Mouse (Mus musculus) forebrain, embryonic 13.5 days (tissue): ENCODE results near the gene Actn1. TPM values are rescaled to one million over a fixed set of nuclear protein-coding genes. Genes with fewer than 3 reads are reported as not detected.

ENCODE experiments used
- ATAC-seq: fragments of 200-750 bp; cut with Nextera tagmentation; 2 replicates; pipeline ENCODE4 v1.8.0; 2017
- H3K27ac ChIP-seq: fragments of 300-500 bp; sonication (generic); 2 replicates; pipeline ENCODE4 v1.5.1; 2015; ENCODE audit warnings: inconsistent platforms, mild to moderate bottlenecking, moderate library complexity
- H3K27me3 ChIP-seq: fragments of 300-500 bp; sonication (generic); 2 replicates; pipeline ENCODE4 v1.6.1; 2015; ENCODE audit warnings: mild to moderate bottlenecking, inconsistent platforms
- H3K36me3 ChIP-seq: fragments of 300-500 bp; sonication (generic); 2 replicates; pipeline ENCODE4 v1.6.1; 2015; ENCODE audit warnings: mild to moderate bottlenecking, inconsistent platforms; ENCODE audit not compliant: poor library complexity, severe bottlenecking
- H3K4me1 ChIP-seq: fragments of 300-500 bp; sonication (generic); 2 replicates; pipeline ENCODE4 v1.6.1; 2015; ENCODE audit warnings: inconsistent platforms
- H3K4me2 ChIP-seq: fragments of 300-500 bp; sonication (generic); 2 replicates; pipeline ENCODE4 v1.6.1; 2015; ENCODE audit warnings: inconsistent platforms, mild to moderate bottlenecking, moderate library complexity
- H3K4me3 ChIP-seq: fragments of 300-500 bp; sonication (generic); 2 replicates; pipeline ENCODE4 v1.5.1; 2015; ENCODE audit warnings: mild to moderate bottlenecking, inconsistent platforms
- H3K9ac ChIP-seq: fragments of 300-500 bp; sonication (generic); 2 replicates; pipeline ENCODE4 v1.6.1; 2015; ENCODE audit warnings: mild to moderate bottlenecking, inconsistent platforms
- H3K9me3 ChIP-seq: fragments of 300-500 bp; sonication (generic); replicated peaks from 2 replicates; pipeline ENCODE4 v1.6.1; 2016; ENCODE audit warnings: inconsistent platforms
- WGBS: fragments of 180-500 bp; shearing (Covaris S2); methylation state at CpG from one replicate; pipeline ENCODE4 v1.1.7; 2015; 5-methylcytosine and 5-hydroxymethylcytosine counted together
- polyA plus RNA-seq: library from polyadenylated mRNA; unstranded; fragments of >200 nt; fragmentation: Nextera tagmentation; extraction: Ambion mirVana; gene quantifications from 2 replicates; pipeline ENCODE4 v1.2.1, GENCODE M21; 2015

Actn1 gene
- polyA plus RNA-seq, 1 experiment from 2014 or later, result 9.3 TPM

GRCm38 (mm10) chr12:80251978-80252377 is 8.2 kb downstream of the Actn1 start:
- no peak for ATAC-seq
- no peaks in the 10 kb centered on the region for H3K36me3 ChIP-seq
- H3K4me2 ChIP-seq, result no peak overlapping the region
- no peak overlapping the region for H3K4me3 ChIP-seq
- peaks cover 8% of the 10 kb centered on the region; the same call in 1 of the 2 replicates for H3K4me1 ChIP-seq
- H3K27ac ChIP-seq, result no peak overlapping the region
- 57% methylated on average over 2 of the region's 2 CpGs for WGBS
- no peak overlapping the region for H3K9ac ChIP-seq
- no peaks in the 10 kb centered on the region for H3K9me3 ChIP-seq
- no peaks in the 10 kb centered on the region for H3K27me3 ChIP-seq

DNA sequence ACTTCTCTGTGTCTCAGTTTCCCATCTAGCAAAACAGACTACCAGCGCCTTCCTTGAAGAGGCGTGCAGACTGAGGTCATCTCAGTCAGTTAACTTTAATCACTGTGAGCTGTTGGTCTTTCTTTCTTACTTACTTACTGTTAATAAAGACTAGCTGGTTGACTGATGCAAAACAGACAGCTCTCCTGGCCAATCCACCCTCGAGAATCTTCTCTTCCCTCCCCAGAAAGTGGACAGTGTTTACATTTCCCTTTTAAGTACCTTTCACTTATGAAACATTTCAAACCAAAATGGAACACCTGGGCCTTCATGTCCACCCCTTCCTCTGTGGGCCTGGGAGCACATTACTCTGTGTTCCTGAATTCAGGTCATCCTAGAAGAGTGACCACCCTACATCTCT is 8.6 kb downstream of the Actn1 start:
- H3K27me3 ChIP-seq, result no peaks in the 10 kb centered on the region
- 75% methylated on average over 3 of the region's 3 CpGs for WGBS
- H3K4me2 ChIP-seq, result no peak overlapping the region
- no peaks in the 10 kb centered on the region for H3K9me3 ChIP-seq
- H3K36me3 ChIP-seq, result no peaks in the 10 kb centered on the region
- no peak overlapping the region for H3K4me3 ChIP-seq
- ATAC-seq, result no peak
- H3K27ac ChIP-seq, result no peak overlapping the region
- H3K4me1 ChIP-seq, result peaks cover 12% of the 10 kb centered on the region; the same call in 1 of the 2 replicates
- no peak overlapping the region for H3K9ac ChIP-seq

DNA sequence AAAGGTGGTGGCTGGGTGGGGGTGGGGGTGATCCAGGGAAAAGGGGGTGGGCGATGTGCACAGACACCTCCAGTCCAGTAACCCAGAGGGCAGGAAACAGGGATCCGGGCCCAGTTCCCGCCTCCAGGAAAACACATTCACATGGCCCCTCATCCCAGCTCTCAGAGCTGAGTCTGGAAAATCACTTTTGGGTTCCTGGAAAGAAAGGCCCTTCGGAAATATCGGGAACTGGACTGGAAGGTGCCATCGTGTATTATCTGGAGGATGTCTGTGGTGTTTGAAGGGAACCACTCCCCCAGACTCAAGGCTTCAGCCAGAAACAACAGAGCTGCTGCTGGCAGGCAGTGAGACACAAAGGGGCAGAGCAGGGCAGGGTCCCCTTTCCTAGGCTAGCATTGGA is 10.6 kb downstream of the Actn1 start:
- 60% methylated on average over 6 of the region's 6 CpGs for WGBS
- Histone ChIP-seq H3K9ac (no peak overlapping the region), H3K4me1 (peaks cover 12% of the 10 kb centered on the region; the same call in 1 of the 2 replicates), H3K4me3 (no peak overlapping the region), H3K9me3 (no peaks in the 10 kb centered on the region), H3K27me3 (no peaks in the 10 kb centered on the region), H3K4me2 (no peak overlapping the region), H3K36me3 (no peaks in the 10 kb centered on the region), H3K27ac (no peak overlapping the region)
- no peak for ATAC-seq

GRCm38 (mm10) chr12:80247067-80247466 is 13.1 kb downstream of the Actn1 start:
- no peak for ATAC-seq
- WGBS, result 71% methylated on average over 5 of the region's 5 CpGs
- peaks cover 22% of the 10 kb centered on the region for H3K4me1 ChIP-seq
- H3K27me3 ChIP-seq, result no peaks in the 10 kb centered on the region
- no peak overlapping the region for H3K27ac ChIP-seq
- no peaks in the 10 kb centered on the region for H3K9me3 ChIP-seq
- H3K4me3 ChIP-seq, result no peak overlapping the region
- no peak overlapping the region for H3K4me2 ChIP-seq
- no peaks in the 10 kb centered on the region for H3K36me3 ChIP-seq
- no peak overlapping the region for H3K9ac ChIP-seq

DNA sequence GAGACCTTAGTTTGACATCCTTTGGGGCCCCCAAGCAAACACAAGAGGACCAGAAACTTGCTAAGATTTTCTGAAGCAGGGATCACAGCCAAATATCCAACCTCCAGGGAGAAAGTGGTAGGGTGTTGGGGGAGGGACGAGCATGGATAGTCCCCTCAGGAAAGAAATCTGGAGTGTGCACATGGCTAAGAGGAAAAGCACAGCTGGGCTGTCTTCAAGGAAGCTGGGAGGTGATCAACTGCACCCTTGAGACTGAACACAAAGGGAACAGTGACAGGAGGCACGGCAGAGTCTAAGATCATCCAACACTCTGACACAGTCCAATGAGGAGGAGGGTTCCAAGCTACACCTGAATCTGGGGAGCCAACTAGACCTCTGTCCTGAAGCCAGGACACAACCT is 13.7 kb downstream of the Actn1 start:
- H3K27ac ChIP-seq, result no peak overlapping the region
- ATAC-seq, result no peak
- H3K9me3 ChIP-seq, result no peaks in the 10 kb centered on the region
- H3K9ac ChIP-seq, result no peak overlapping the region
- no peaks in the 10 kb centered on the region for H3K27me3 ChIP-seq
- no peaks in the 10 kb centered on the region for H3K36me3 ChIP-seq
- no peak overlapping the region for H3K4me3 ChIP-seq
- H3K4me1 ChIP-seq, result peaks cover 22% of the 10 kb centered on the region
- no peak overlapping the region for H3K4me2 ChIP-seq
- WGBS, result 90% methylated on average over 2 of the region's 2 CpGs

- peaks cover 20% of the 10 kb centered on the region for H3K4me1 ChIP-seq
- no peaks in the 10 kb centered on the region for H3K27me3 ChIP-seq
Measured at GRCm38 (mm10) chr12:80244755-80245154, 15.4 kb downstream of the Actn1 start.

DNA sequence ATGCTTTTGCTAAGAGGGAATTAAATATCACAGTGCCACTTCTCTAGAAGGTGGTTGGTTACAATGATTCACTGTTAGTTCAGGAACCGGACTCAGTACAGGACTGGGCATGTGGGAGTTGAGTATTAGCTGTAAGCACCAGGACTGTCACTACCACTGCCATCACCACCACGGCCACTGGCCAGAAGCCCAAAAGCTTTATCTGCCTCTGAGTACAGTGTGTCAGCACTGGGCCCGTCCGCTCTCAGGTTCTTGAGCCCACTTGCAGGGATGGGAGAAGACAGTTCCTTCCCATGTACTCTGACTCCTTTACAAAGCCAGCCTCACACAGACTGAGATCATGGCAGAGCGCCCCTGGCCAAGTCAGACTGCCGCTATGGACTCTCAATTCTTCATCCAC is 16.0 kb downstream of the Actn1 start:
- Histone ChIP-seq H3K27ac (no peak overlapping the region), H3K36me3 (no peaks in the 10 kb centered on the region), H3K9ac (no peak overlapping the region), H3K27me3 (no peaks in the 10 kb centered on the region), H3K9me3 (no peaks in the 10 kb centered on the region), H3K4me2 (no peak overlapping the region), H3K4me1 (peaks cover 17% of the 10 kb centered on the region), H3K4me3 (no peak overlapping the region)
- ATAC-seq, result no peak
- WGBS, result 96% methylated on average over 6 of the region's 6 CpGs

More at GRCm38 (mm10) chr12:80244755-80245154, 15.4 kb downstream of the Actn1 start:
- H3K4me3 ChIP-seq, result no peak overlapping the region
- no peak for ATAC-seq
- no peak overlapping the region for H3K4me2 ChIP-seq
- H3K9me3 ChIP-seq, result no peaks in the 10 kb centered on the region
- H3K36me3 ChIP-seq, result no peaks in the 10 kb centered on the region
- no peak overlapping the region for H3K27ac ChIP-seq
- no peak overlapping the region for H3K9ac ChIP-seq
- 94% methylated on average over 1 of the region's 1 CpGs for WGBS

- Histone ChIP-seq H3K27me3 (no peaks in the 10 kb centered on the region), H3K9me3 (no peaks in the 10 kb centered on the region), H3K4me1 (peaks cover 17% of the 10 kb centered on the region), H3K36me3 (no peaks in the 10 kb centered on the region), H3K4me2 (no peak overlapping the region), H3K4me3 (no peak overlapping the region), H3K9ac (no peak overlapping the region), H3K27ac (no peak overlapping the region)
- WGBS, result 78% methylated on average over 4 of the region's 4 CpGs
- ATAC-seq, result no peak
Measured at GRCm38 (mm10) chr12:80243335-80243734, 16.8 kb downstream of the Actn1 start.

DNA sequence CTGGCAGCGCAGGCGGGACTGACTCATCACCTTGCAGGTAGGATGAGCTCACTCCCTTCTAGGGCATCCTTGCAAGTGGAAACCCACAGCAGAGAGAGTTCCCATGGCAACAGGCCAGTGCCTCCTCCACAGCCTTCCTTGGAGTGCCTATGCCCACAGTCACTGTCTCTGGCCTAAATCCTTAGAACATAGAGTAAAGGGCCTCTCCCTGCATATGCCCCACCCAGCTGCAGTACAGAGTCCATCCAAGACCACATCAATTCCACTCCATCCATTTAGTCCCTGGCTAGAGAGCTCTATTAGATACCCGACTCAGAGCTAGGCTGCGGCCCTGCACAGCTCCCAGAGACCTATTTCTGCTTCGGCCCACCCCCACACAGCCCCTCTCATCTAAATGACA is 20.7 kb downstream of the Actn1 start:
- ATAC-seq, result no peak
- WGBS, result 96% methylated on average over 5 of the region's 5 CpGs
- Histone ChIP-seq H3K27ac (no peak overlapping the region), H3K27me3 (no peaks in the 10 kb centered on the region), H3K9ac (no peak overlapping the region), H3K4me3 (no peak overlapping the region), H3K9me3 (no peaks in the 10 kb centered on the region), H3K4me1 (peaks cover 10% of the 10 kb centered on the region), H3K4me2 (no peak overlapping the region), H3K36me3 (peaks cover 8% of the 10 kb centered on the region; the same call in 1 of the 2 replicates)

- Histone ChIP-seq H3K36me3 (peaks cover 9% of the 10 kb centered on the region; the same call in 1 of the 2 replicates), H3K27me3 (no peaks in the 10 kb centered on the region), H3K4me2 (no peak overlapping the region), H3K9ac (no peak overlapping the region), H3K27ac (no peak overlapping the region), H3K9me3 (0 out of 2 replicates have a peak, but pooled peaks cover 4% of the 10 kb centered on the region), H3K4me1 (peaks cover 5% of the 10 kb centered on the region), H3K4me3 (no peak overlapping the region)
- 83% methylated on average over 3 of the region's 3 CpGs for WGBS
- no peak for ATAC-seq
Measured at GRCm38 (mm10) chr12:80238523-80238922, 21.6 kb downstream of the Actn1 start.

DNA sequence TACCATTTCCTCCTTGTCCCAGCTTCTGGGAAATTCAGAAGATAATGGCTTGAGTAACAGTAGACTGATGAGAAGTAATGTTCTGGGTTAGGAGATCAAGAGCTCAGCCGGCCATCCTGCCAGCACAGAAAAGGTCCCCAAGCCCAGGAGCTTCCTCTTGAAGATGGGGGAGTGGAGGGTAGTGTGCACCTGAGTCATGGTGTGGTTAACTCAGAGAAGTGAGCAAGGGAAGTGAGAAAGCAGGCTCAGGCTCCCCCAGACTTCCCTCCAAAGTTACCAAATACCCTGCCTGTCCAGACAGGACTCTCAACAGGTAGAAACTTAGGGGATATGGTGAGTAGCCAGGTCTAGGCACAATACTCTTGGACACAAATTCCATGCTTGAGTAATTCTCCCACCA is 24.9 kb downstream of the Actn1 start:
- WGBS, result 93% methylated on average over 1 of the region's 1 CpGs
- no peak for ATAC-seq
- peaks cover 12% of the 10 kb centered on the region for H3K4me1 ChIP-seq
- no peak overlapping the region for H3K27ac ChIP-seq
- H3K36me3 ChIP-seq, result peaks cover 9% of the 10 kb centered on the region; the same call in 1 of the 2 replicates
- H3K4me3 ChIP-seq, result no peak overlapping the region
- H3K9me3 ChIP-seq, result 0 out of 2 replicates have a peak, but pooled peaks cover 4% of the 10 kb centered on the region
- H3K27me3 ChIP-seq, result no peaks in the 10 kb centered on the region
- H3K9ac ChIP-seq, result no peak overlapping the region
- no peak overlapping the region for H3K4me2 ChIP-seq

GRCm38 (mm10) chr12:80234226-80234625 is 25.9 kb downstream of the Actn1 start:
- Histone ChIP-seq H3K4me2 (no peak overlapping the region), H3K4me3 (no peak overlapping the region), H3K27me3 (no peaks in the 10 kb centered on the region), H3K9me3 (0 out of 2 replicates have a peak, but pooled peaks cover 4% of the 10 kb centered on the region), H3K27ac (no peak overlapping the region), H3K4me1 (peaks cover 23% of the 10 kb centered on the region), H3K36me3 (peaks cover 9% of the 10 kb centered on the region; the same call in 1 of the 2 replicates), H3K9ac (no peak overlapping the region)
- WGBS, result 92% methylated on average over 3 of the region's 3 CpGs
- ATAC-seq, result no peak

DNA sequence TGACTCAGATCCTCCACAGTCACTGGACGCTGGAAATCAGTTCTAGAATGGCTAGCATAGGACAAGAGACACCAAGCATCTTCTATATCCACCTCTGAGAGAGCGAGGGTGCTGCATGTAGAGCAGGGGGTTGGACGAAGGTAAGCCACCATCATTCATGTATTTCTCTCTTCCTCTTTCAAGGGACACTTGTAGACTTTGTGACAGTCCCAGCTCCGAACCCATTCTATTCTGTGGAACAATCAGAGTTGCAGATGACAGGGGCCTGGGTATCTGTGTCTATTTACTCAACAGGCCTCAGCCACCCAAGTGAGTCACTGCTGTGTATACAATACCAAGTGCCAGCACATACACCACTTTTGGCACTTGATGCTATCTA is 27.3 kb downstream of the Actn1 start:
- no peak for ATAC-seq

More for the DNA sequence above, 27.3 kb downstream of the Actn1 start:
- H3K9me3 ChIP-seq, result 0 out of 2 replicates have a peak, but pooled peaks cover 4% of the 10 kb centered on the region
- H3K4me3 ChIP-seq, result no peak overlapping the region
- H3K36me3 ChIP-seq, result peaks cover 9% of the 10 kb centered on the region; the same call in 1 of the 2 replicates
- no peak overlapping the region for H3K4me2 ChIP-seq
- peaks cover 37% of the 10 kb centered on the region for H3K4me1 ChIP-seq
- WGBS, result 97% methylated on average over 4 of the region's 4 CpGs
- H3K27ac ChIP-seq, result no peak overlapping the region
- H3K27me3 ChIP-seq, result no peaks in the 10 kb centered on the region
- no peak overlapping the region for H3K9ac ChIP-seq
